Mouse (Mus musculus) mouse embryonic stem cell (cell line): Measurements from ENCODE around the gene B9d1.

ENCODE experiments used
- in situ Hi-C, 2 experiments: fragments of 300-500 bp; cut with MboI; formaldehyde crosslinking; loops; 1 replicate in 1 of 2; 3 replicates in 1 of 2; pipeline ENCODE4 v1.14.3; 2019 to 2020; ENCODE audit warnings: low sequenced_read_pairs in 2 of 2, low pct_unique_long_range_greater_than_20kb in 1 of 2, mixed read lengths in 1 of 2; ENCODE audit not compliant: unreplicated experiment in 1 of 2

B9d1 gene

DNA sequence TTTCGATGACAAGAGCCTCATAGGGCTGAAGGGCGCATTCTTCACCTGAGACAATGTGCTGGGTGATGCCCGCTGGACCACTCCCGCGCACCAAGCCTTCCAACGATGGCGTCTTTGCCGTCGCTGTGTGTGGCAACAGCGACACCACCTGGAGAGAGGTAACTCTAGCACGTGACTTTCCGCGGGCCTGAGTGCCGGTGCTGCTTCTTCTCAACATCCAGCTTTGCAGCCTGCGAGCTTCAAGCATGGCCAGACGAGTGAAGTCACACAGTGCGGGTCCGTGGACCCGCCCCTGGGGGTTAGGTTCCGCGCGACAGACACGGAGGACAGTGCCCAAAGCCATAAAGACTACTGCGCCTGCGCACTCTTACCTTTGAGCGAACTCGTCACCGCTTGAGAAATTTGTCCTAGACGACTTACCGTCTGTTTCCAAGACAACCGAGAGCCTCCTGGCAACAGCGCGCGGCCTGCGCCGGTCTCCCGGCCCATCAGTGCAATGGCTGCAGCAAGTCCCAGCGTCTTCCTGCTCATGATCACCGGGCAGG is at the start of gene B9d1:
Gene B9d1, plus strand, starts transcription at position 432 of the 545 bp plus-strand sequence.
- in situ Hi-C loops: loop anchor here in 1 of 2 experiments (5.0 kb wide), 1 partner anchor 92 kb away; no protein-coding TSS in a partner anchor

DNA sequence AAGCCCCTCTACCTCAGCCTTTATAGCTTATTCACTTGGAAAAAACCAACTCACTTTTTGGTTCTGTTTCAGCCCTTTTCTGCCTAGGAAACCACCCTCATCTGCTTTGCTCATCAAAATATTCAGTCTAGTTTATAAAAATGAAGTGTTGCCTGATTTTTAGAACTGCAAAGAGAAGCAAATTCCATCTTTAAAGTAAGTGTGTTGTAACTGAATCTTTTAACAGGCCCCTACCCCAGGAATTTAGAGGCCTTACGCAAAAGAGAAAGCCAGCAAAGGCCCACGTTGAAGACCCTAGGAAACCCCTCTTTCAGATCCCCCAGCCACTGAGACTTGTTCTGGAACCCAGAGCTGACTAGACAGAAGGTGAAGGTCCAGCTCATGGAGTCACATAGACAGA is 40.9 kb upstream of the B9d1 start:
- in situ Hi-C loops: no loop called here

DNA sequence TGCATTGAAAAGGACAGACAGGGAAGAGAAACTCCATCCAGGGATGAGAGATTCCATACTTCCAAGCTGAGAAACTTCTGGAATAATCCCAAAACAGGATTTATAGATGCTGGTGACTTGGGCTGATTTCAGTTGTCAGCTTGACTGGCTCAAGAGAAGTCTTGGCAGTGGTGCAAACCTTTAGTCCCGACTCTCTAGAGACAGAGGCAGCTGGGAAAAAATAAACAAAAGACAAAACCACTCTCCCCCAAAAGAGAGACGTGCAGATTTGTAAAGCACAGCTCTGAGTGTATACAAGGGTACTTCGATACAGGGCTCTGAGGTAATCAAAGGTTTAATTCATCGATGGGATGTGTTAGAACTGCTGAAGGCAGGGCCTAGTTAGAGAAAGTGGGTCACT is 39.5 kb upstream of the B9d1 start:
- in situ Hi-C loops: no loop called here

DNA sequence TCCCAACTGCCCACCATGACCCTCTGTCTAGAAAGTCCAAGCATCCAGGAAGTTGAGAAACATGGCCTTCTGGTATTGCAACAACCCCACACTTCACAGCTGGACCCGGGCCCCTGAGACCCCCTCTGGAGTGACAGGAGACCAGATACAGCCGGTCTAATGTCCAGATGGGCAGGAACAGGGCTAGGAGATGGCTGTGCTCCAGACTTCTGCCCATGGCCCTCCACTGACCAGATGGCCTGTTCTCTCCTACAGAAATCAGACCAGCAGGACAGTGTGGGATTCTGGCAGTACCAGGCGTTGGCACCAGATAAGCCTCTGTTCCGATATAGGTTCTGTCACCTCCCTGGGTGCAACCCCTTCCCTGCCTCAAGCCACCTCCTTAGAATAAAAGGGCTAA is 36.4 kb upstream of the B9d1 start:
- in situ Hi-C loops: no loop called here

DNA sequence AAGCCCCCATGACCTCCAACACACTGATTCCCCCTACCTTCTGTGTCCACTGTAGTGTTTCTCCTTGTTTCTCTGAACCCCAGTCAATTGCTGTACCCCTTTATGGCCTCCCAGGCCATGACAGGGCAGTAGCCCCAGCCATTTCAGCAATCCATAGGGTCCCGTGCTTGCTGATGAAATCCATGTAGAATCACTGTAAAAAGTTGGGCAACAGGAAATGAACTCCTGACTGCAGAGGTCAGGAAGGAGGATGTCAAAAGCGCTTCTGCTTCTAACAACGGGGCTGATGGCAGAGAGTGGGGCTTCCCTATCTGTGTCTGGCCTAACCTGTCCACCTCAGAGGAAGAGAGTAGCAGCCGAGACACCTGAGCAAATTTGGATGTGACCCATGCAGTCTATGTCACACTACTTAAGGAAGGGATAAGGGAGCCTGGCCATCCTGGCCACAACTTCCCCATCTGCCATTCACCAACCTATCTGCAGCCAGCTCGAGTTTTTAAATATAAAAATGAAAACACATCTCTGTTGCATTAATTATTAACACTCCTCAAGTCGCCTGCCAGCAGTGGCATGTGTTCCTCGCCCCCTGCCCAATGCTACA is 35.5 kb upstream of the B9d1 start:
- in situ Hi-C loops: no loop called here

DNA sequence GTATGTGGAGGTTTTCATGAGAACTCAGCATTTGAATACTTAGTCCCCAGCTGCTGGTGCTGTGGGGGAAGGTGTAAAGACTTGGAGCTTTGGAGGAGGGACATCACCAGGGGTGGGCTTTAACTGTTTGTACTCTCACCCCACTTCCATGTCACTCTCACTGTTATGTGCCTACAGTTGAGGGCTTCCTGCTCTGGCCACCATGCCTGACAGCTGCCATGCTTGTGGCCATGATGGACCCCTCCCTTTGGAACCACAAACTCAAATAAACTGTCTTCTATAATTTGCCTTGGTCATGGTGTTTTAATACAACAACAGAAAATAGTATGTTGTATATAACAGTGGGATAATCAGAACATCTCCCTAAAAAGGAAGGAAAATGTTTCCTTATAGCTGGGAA is 34.1 kb upstream of the B9d1 start:
- in situ Hi-C loops: no loop called here

DNA sequence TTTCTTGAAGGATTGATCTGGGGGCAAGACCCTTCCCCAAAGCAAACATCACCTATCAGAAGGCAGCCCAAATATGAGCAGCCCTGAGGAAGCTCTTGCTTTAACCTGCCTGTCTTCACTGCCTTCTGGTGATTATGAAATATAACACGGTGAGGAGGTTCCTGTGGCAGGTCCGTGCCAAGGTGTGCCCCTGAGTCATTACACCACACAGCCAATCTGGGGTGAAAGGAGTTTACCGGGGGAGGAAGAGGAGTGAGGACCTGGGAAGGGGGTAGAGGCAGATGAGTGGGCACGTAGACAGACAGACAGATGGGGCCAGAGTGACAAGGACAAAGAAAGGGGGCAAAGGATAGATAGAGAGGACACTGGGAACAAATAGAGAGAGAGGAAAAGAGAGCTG is 31.3 kb upstream of the B9d1 start:
- in situ Hi-C loops: no loop called here

DNA sequence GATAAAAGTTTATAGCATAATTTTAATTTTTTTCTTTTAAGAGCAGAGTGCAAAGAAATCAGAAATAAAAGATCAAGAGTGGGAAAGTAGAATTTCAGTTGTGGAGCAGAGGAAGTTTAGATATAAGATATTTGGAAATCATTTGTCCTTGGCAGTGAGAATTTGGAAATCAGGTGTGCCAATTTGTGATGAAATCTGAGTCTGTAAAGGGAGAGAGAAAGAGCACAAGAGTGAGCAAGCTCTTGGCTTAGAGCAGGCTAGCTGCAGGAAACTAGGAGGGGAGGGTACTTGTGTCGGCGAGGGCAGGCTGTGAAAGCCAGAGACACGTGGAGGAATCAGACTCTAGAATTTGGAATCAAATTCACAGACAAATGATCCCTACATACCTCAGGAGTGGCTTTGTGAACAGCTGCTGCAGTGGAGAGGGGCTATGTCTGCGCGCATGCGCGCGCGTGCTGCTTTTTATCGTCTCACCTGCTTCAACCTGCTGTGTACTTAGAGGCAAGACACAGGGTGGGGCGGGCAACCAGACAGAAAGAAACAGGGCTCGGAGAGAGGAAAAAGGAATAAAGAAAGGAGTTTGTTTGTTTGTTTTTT is 28.1 kb upstream of the B9d1 start:
- in situ Hi-C loops: no loop called here

DNA sequence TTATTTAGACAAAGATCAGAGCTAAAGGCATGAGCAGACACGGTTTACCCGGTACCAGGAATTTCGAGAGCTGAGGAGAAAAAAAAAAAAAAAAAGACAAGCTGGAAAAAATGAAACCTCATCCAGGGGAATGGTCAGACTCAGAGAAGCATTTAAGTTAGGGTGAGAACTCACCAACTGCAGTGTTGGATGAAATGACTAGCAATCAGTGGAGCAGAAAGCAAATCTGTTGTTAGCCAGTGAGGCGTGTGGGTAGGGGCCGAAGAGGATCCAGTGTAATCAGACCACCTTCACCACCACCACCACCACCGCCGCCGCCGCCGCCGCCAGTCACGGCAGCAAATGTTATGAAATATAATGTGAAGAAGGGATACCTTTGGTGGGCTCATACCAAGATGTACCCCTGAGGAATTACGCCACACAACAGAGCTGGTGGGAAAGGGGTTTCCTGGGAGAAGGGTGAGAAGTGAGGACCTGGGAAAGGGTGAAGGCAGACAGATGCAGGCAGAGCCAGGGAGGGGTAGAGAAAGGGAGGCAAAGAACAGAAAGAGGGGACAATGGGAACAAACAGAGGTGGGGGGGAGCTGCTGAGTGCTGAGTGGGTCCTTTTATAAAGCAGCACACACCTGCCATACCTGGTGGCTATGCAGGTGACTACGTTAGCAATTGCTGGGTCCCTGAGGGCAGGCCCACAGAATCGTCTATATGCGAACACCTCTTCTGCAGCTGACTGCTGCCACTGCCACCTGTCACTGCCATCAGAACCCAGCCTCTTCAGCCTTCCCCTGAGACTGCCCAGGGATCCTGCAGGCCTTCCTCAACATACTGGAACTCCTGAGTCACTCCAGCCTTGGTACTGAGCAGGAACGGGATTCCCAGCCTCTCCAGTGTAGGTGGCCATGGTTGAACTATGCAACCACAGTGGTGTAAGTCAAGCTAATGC is 27.1 kb upstream of the B9d1 start:
- in situ Hi-C loops: no loop called here

DNA sequence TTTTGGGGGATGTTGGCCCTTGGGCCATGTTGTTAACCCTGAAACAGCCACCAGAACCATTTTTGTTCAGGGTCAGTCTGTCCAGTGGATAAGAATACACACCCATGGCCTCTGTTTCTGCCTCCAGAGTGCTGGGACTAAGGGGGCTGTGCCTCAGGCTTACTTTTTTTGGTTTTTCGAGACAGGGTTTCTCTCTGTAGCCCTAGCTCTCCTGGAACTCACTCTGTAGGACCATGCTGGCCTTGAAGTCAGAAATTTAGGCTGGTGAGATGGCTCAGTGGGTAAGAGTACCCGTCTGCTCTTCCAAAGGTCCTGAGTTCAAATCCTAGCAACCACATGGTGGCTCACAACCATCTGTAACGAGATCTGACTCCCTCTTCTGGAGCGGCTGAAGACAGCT is 26.2 kb upstream of the B9d1 start:
- in situ Hi-C loops: no loop called here

DNA sequence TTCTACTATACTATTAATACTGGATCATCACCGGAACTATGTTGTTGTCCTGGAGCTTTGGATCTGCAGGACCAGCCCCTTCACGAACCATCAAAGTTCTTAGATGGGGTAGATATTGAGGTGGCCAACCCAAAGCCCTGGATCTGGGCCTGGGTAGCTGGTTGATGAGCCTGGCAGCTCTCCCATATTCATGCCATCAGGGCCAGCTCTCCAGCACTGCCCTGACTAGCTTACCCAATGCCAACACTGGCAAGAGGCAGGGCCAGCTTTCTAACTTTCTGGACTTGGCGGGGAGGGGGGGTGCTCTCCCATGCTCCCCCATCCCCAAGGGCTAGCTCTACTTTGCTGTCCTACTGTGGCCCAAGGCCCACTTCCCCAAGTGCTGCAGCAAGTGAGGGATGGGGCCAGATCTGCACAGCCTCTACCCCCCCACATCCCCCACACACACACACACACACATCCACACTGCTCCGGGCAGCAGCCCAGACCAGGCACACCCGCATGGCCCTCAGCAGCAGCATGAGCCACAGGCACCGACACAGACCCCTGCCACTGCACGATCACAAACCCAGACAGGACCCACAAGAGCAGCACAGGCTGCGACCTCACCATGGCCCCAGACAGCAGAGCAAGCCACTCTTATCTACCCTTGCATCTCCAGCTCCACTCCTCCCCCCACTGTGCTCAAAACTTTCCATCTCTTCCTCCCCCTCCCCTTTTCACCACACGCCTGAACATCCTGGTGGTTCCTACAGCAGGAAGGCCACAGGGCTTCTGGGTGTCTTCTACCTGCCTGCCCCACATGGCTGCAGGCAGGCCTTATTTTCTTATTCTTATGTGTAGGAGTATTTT is 23.5 kb upstream of the B9d1 start:
- in situ Hi-C loops: no loop called here

DNA sequence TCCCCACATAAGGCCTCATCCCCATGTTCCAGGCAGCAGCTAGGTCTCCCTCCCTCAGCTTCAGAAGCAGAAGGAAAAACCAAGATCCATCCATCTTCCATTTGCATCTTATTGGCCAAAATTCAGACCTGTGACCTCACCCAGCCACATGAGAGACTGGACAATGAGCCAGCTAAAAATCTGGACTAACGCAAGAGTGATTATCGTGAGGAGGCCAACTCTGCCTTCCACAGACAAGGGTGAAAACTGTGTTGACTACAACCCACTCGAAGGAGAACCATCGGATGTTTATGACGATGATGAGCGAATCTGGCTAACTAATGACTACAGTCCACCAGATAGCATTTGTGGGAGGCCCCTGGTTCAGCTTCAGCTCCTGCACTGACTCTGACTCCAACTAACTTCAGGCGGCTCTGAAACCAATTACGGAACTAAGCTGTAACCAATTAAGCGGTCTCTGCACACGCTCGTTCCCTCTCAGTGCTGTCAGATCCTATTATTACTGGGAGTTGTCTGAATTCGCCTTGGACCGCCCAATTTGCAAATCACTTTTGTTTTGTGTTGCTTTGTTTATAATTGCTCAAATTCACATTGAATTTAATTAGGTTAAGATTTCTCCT is 21.6 kb upstream of the B9d1 start:
- in situ Hi-C loops: no loop called here

DNA sequence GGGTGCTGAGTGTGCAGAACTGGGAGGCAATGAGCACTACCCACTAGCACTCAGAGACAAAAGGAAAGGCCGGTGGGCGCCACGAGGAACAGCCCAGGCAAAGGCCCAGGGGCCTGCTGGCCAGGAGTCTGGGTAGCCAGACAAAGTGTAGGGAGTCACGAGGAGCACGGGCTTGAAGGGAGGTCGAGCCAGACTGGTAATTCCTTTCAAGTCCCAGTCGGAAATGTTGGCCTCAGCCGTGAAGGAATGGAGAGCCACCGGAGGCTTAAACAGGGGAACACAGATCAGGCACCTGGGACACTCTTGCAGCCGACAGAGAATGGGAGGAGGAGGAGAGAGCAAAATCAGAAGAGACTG is 20.7 kb upstream of the B9d1 start:
- in situ Hi-C loops: no loop called here

DNA sequence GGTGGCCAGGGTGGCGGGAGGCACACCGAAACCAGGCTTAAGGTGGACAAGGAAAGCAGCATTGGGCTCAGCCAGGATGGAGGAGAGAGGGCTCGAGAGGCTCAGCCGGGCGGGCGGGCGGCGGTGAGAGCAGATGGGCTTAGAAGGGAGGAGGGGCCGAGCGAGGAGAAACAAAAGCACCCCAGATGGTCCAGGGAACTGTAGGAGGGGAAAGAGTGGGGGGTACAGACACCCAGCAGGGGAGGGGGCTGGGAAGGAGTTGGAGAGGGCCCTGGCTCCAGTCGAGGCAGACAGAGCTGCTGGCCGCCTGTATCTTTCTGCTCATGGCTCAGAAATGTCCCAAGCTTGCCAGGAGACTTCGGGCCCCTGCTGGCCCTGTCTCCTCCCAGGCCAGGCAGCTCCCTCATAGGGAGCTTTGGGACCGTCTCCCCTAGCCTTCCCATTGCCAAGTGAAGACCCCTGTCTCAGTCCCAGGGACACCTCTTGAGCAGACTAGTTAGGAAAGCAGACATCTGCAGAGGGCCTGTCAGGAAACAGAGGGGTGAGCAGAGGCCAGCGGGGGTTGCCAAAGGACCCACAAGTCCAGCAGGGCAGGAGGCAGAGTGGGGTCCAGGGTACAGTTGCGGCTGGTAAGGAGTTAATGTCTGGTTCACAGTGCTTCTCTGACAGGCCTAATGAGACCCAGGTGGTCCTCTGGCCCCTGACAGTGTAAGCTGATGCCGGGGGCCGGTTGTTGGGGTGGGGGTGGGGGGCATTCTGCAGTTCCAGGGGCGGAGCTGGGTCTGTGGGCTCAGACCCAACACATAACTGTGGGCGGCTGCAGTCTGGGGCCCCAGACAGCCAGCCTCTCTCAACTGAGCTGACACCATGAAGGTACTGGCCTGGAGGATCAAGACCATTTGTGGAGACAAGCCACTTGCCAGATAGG is 20.1 kb upstream of the B9d1 start, which contains the start of gene Mfap4:
Gene Mfap4, plus strand, starts transcription at position 819 of the 928 bp plus-strand sequence.
- in situ Hi-C loops: no loop called here

DNA sequence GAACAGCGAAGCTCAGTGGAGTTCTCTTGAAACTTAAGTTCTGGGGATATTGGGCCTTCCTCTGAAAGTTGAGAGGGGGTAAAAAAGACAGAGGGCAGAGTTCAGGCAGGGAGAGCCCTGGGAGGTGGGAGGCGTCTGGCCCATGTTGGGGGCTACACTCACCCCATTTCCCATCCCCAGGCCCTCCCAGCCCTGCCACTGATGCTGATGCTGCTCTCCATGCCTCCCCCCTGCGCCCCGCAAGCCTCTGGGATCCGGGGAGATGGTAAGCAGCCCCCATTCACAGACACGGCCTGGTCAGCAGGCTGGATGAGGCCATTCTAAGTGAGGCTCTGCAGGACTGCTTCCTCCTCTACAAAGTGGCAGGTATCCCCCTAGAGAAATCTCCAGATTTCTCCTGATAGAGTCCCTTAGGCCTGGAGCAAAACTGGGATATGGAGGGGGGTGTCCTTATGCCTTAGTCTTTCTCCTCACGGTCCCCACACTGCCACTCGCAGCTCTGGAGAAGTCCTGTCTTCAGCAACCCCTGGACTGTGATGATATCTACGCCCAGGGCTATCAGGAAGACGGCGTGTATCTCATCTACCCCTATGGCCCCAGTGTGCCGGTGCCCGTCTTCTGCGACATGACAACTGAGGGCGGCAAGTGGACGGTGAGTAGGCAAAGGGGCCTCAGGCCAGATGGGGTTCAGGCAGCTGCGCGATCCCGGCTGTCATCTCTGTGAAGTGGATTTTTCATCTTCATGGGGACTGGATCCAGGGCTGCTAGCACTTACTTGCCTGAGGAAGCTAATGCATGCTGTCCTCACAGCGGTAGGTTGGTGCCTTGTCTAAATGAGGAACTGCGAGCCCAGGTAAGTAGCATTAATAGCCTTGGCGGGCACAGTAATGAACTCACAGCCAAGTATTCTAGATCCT is 19.1 kb upstream of the B9d1 start:
- in situ Hi-C loops: no loop called here
